Mouse (Mus musculus): ENCODE measurements around the gene Asb11. TPM values are rescaled to one million over a fixed set of nuclear protein-coding genes. Genes with fewer than 3 reads are reported as not detected.

The Asb11 gene
- polyA plus RNA-seq, 1 experiment from 2014 or later: 7.1 TPM

Other genes with a start within 250 kb of the Asb11 start
- gene Bmx, start 178.8 kb upstream of the Asb11 start, polyA plus RNA-seq (2016; fragmentation: Nextera tagmentation; extraction: Ambion mirVana): 8.7 and 8.8 TPM in 2 replicates
- gene Pir, start 167.6 kb upstream of the Asb11 start, polyA plus RNA-seq (2016; fragmentation: Nextera tagmentation; extraction: Ambion mirVana): 9.2 and 9.9 TPM in 2 replicates
- 2.2 and 3.5 TPM in 2 replicates for gene Vegfd, start 63.6 kb upstream of the Asb11 start, polyA plus RNA-seq (2016; fragmentation: Nextera tagmentation; extraction: Ambion mirVana)
- gene Piga, start 17.2 kb upstream of the Asb11 start, polyA plus RNA-seq (2016; fragmentation: Nextera tagmentation; extraction: Ambion mirVana): 11.9 TPM in 2 replicates
- not detected in 2 replicates for gene Asb9, start 69.3 kb downstream of the Asb11 start, polyA plus RNA-seq (2016; fragmentation: Nextera tagmentation; extraction: Ambion mirVana)